Mouse (Mus musculus): ENCODE data around the gene Fam198a.

- peak; percentile 71 to 90 (median 86) for TF ChIP-seq CTCF (IDR thresholded peaks at IDR 0.05 in 2 of 3, conservative IDR thresholded peaks at IDR 0.05 in 1 of 3; ENCODE audit: control insufficient read depth in 1 of 3, insufficient read depth in 1 of 3, low read depth in 2 of 3, low read length in 3 of 3, poor library complexity in 1 of 3, severe bottlenecking in 1 of 3)
- TF ChIP-seq NRF1 (IDR thresholded peaks at IDR 0.05; ENCODE audit: insufficient read depth, low read depth, low read length, poor library complexity, severe bottlenecking), result no peak
- no peak for TF ChIP-seq SIN3A (IDR thresholded peaks at IDR 0.05; ENCODE audit: low read length)
- TF ChIP-seq POLR2A (IDR thresholded peaks at IDR 0.05; ENCODE audit: control insufficient read depth in 1 of 2, insufficient read depth in 1 of 2, low read depth in 1 of 2, low read length in 2 of 2, poor library complexity in 1 of 2), result no peak
- no peak for TF ChIP-seq MEF2A (IDR thresholded peaks at IDR 0.05; ENCODE audit: extremely low read depth, insufficient replicate concordance, low read depth, low read length, poor library complexity, severe bottlenecking)
- TF ChIP-seq MAFK (IDR thresholded peaks at IDR 0.05; ENCODE audit: borderline replicate concordance, low read depth, low read length), result no peak
- no peak for TF ChIP-seq NELFE (IDR thresholded peaks at IDR 0.05; ENCODE audit: low read depth, low read length)
- TF ChIP-seq POLR2AphosphoS2 (IDR thresholded peaks at IDR 0.05; ENCODE audit: low read length), result no peak
- no peak for TF ChIP-seq JUND (IDR thresholded peaks at IDR 0.05; ENCODE audit: low read depth, low read length)
- no peak for TF ChIP-seq USF2 (IDR thresholded peaks at IDR 0.05; ENCODE audit: borderline replicate concordance in 1 of 2, insufficient read depth in 1 of 2, low read depth in 1 of 2, low read length in 2 of 2)
- no peak for TF ChIP-seq TCF12 (IDR thresholded peaks at IDR 0.05; ENCODE audit: low read depth, low read length)
Measured at GRCm38 (mm10) chr9:121928498-121928897, 22.3 kb upstream of the Fam198a start.

Measured in MEL (cell line).